Mouse (Mus musculus) urinary bladder, postnatal 36 days (tissue): ENCODE measurements around the gene Espnl.

ENCODE experiments used
- DNase-seq, 2 experiments: peaks; one replicate each; pipeline ENCODE4 v3.0.0; 2022; ENCODE audit warnings: low spot score in 2 of 2, mixed read lengths in 1 of 2

Espnl gene

GRCm38 (mm10) chr1:91317656-91318055 lies 4.2 kb upstream of the Espnl start:
- no peak for DNase-seq

- no peak for DNase-seq
Measured at GRCm38 (mm10) chr1:91324646-91325045, 2.8 kb downstream of the Espnl start.

GRCm38 (mm10) chr1:91325488-91326042 lies 3.7 kb downstream of the Espnl start:
- DNase-seq: no peak

- no peak for DNase-seq
Measured at GRCm38 (mm10) chr1:91332102-91332501, 10.2 kb downstream of the Espnl start.

- DNase-seq: no peak
Measured at GRCm38 (mm10) chr1:91333582-91333981, 11.7 kb downstream of the Espnl start.

- no peak for DNase-seq
Measured at GRCm38 (mm10) chr1:91337355-91337754, 15.5 kb downstream of the Espnl start.

- no peak for DNase-seq
Measured at GRCm38 (mm10) chr1:91344001-91344400, 22.1 kb downstream of the Espnl start.

- no peak for DNase-seq
Measured at GRCm38 (mm10) chr1:91344921-91345685, 23.2 kb downstream of the Espnl start.

- peak; percentile 46 to 50 for DNase-seq
Measured at GRCm38 (mm10) chr1:91346892-91347291, 25.0 kb downstream of the Espnl start.

- no peak for DNase-seq
Measured at GRCm38 (mm10) chr1:91350841-91351240, 29.0 kb downstream of the Espnl start, which contains the start of gene Klhl30. Klhl30 (plus strand) TSS chr1:91351016.

GRCm38 (mm10) chr1:91351249-91351648 lies 29.4 kb downstream of the Espnl start:
- DNase-seq: no peak

GRCm38 (mm10) chr1:91352277-91352676 lies 30.4 kb downstream of the Espnl start:
- no peak for DNase-seq

- DNase-seq: no peak
Measured at GRCm38 (mm10) chr1:91356105-91356504, 34.2 kb downstream of the Espnl start.

- no peak for DNase-seq
Measured at GRCm38 (mm10) chr1:91362113-91362512, 40.2 kb downstream of the Espnl start.

- no peak for DNase-seq
Measured at GRCm38 (mm10) chr1:91364822-91365644, 43.2 kb downstream of the Espnl start.

- no peak for DNase-seq
Measured at GRCm38 (mm10) chr1:91365816-91366214, 43.9 kb downstream of the Espnl start.

GRCm38 (mm10) chr1:91366215-91367108 lies 44.6 kb downstream of the Espnl start, which contains the start of gene Erfe:
Erfe (plus strand) TSS chr1:91366430.
- peak; percentile 38 to 65 for DNase-seq

- DNase-seq: no peak
Measured at GRCm38 (mm10) chr1:91367295-91367694, 45.4 kb downstream of the Espnl start.

- no peak for DNase-seq
Measured at GRCm38 (mm10) chr1:91369408-91369807, 47.5 kb downstream of the Espnl start.

- no peak for DNase-seq
Measured at GRCm38 (mm10) chr1:91370055-91370454, 48.2 kb downstream of the Espnl start.

- DNase-seq: no peak
Measured at GRCm38 (mm10) chr1:91373414-91373835, 51.5 kb downstream of the Espnl start.
